Mouse (Mus musculus) cerebellum, adult 2 months (tissue): ENCODE data around the gene Akt1. TPM values are rescaled to one million over a fixed set of nuclear protein-coding genes. Genes with fewer than 3 reads are reported as not detected.

Source experiments
- DNase-seq, 2 experiments: peaks; one replicate each; pipeline ENCODE4 v3.0.0; 2021
- H3K27ac ChIP-seq: fragments of 200-500 bp; 2 replicates; pipeline ENCODE4 v1.5.1; 2012; ENCODE audit warnings: low read length, control low read depth, inconsistent platforms; ENCODE audit not compliant: insufficient read depth
- H3K27me3 ChIP-seq: fragments of 200-500 bp; 2 replicates; pipeline ENCODE4 v1.6.1; 2012; ENCODE audit warnings: inconsistent platforms, mild to moderate bottlenecking, low read length, moderate library complexity; ENCODE audit not compliant: control insufficient read depth, insufficient read depth
- H3K4me1 ChIP-seq: fragments of 200-500 bp; 2 replicates; pipeline ENCODE4 v1.6.1; 2011; ENCODE audit warnings: low read length; ENCODE audit not compliant: control insufficient read depth, insufficient read depth
- H3K4me3 ChIP-seq: fragments of 200-500 bp; replicated peaks from 2 replicates; pipeline ENCODE3; 2011; ENCODE audit warnings: mild to moderate bottlenecking, low read depth, low read length, control low read depth; ENCODE audit not compliant: insufficient read depth
- CTCF ChIP-seq: fragments of 200-500 bp; IDR thresholded peaks from 2 replicates; pipeline ENCODE4 v1.5.1; 2011; ENCODE audit warnings: low read depth, mild to moderate bottlenecking, control low read depth, low read length, moderate library complexity, borderline replicate concordance; ENCODE audit not compliant: insufficient read depth
- POLR2A ChIP-seq: fragments of 200-500 bp; IDR thresholded peaks from 2 replicates; pipeline ENCODE4 v1.6.1; 2011; ENCODE audit warnings: low read length, control low read depth, borderline replicate concordance; ENCODE audit not compliant: insufficient read depth
- WGBS: fragments of 180-500 bp; shearing (Covaris S2); methylation state at CpG from one replicate; pipeline ENCODE4 v1.1.7; 2018; 5-methylcytosine and 5-hydroxymethylcytosine counted together
- polyA plus RNA-seq: library from polyadenylated mRNA; depleted of rRNA; stranded (reverse); fragments of >200 nt; gene quantifications from 2 replicates; pipeline ENCODE4 v1.2.3, GENCODE M21; 2012

The Akt1 gene
- polyA plus RNA-seq, 1 experiment, result 177 TPM

GRCm38 (mm10) chr12:112661327-112661605 lies 13.4 kb downstream of the Akt1 start:
- WGBS, result 84% methylated on average over 3 of the region's 3 CpGs
- Histone ChIP-seq H3K4me1 (peaks cover 39% of the 10 kb centered on the region), H3K4me3 (no peak overlapping the region), H3K27ac (no peak overlapping the region), H3K27me3 (no peaks in the 10 kb centered on the region)
- no peak for DNase-seq
- TF ChIP-seq CTCF (no peak), POLR2A (no peak)

- peaks cover 36% of the 10 kb centered on the region for H3K4me1 ChIP-seq
- H3K27ac ChIP-seq, result no peak overlapping the region
- TF ChIP-seq CTCF (no peak), POLR2A (no peak)
- no peaks in the 10 kb centered on the region for H3K27me3 ChIP-seq
- WGBS, result 50% methylated on average over 5 of the region's 5 CpGs
- H3K4me3 ChIP-seq, result no peak overlapping the region
- no peak for DNase-seq
These were observed 13.9 kb downstream of the Akt1 start for GRCm38 (mm10) chr12:112660576-112661326.

GRCm38 (mm10) chr12:112659109-112659508 lies 15.6 kb downstream of the Akt1 start:
- 33% methylated on average over 6 of the region's 6 CpGs for WGBS
- peak; percentile 69 to 77 for DNase-seq
- Histone ChIP-seq H3K4me1 (peaks cover 22% of the 10 kb centered on the region), H3K4me3 (no peak overlapping the region), H3K27me3 (no peaks in the 10 kb centered on the region), H3K27ac (no peak overlapping the region)
- TF ChIP-seq POLR2A (no peak), CTCF (peak; percentile 51)

- 19% methylated on average over 7 of the region's 7 CpGs for WGBS
- DNase-seq, result peak; percentile 77 to 82
- Histone ChIP-seq H3K4me3 (no peak overlapping the region), H3K27ac (no peak overlapping the region), H3K4me1 (peaks cover 20% of the 10 kb centered on the region), H3K27me3 (no peaks in the 10 kb centered on the region)
- TF ChIP-seq POLR2A (no peak), CTCF (no peak)
These were observed 16.1 kb downstream of the Akt1 start for GRCm38 (mm10) chr12:112658619-112659018.

- Histone ChIP-seq H3K27ac (no peak overlapping the region), H3K4me1 (peaks cover 10% of the 10 kb centered on the region), H3K27me3 (no peaks in the 10 kb centered on the region), H3K4me3 (no peak overlapping the region)
- WGBS, result 78% methylated on average over 5 of the region's 5 CpGs
- DNase-seq, result no peak
- TF ChIP-seq CTCF (no peak), POLR2A (no peak)
These were observed 20.6 kb downstream of the Akt1 start for GRCm38 (mm10) chr12:112654076-112654475.

GRCm38 (mm10) chr12:112653157-112653824 lies 21.4 kb downstream of the Akt1 start:
- Histone ChIP-seq H3K4me3 (no peak overlapping the region), H3K27ac (no peak overlapping the region), H3K4me1 (peaks cover 4% of the 10 kb centered on the region), H3K27me3 (no peaks in the 10 kb centered on the region)
- DNase-seq, result peak; percentile 87 to 93
- 14% methylated on average over 7 of the region's 7 CpGs for WGBS
- TF ChIP-seq POLR2A (no peak), CTCF (peak; percentile 99)

GRCm38 (mm10) chr12:112651778-112652439 lies 22.8 kb downstream of the Akt1 start:
- WGBS, result 81% methylated on average over 5 of the region's 5 CpGs
- Histone ChIP-seq H3K4me3 (no peak overlapping the region), H3K27ac (no peak overlapping the region), H3K27me3 (no peaks in the 10 kb centered on the region), H3K4me1 (no peaks in the 10 kb centered on the region; the same call in 1 of the 2 replicates)
- no peak for TF ChIP-seq POLR2A
- TF ChIP-seq CTCF, result no peak
- DNase-seq, result no peak
